Mouse (Mus musculus) lung, adult 2 months (tissue): Measurements from ENCODE around the gene Krt19.

Experiments used
- CTCF ChIP-seq: fragments of 200-500 bp; IDR thresholded peaks from 2 replicates; pipeline ENCODE4 v1.5.1; 2011; ENCODE audit warnings: mild to moderate bottlenecking, low read length, control low read depth; ENCODE audit not compliant: insufficient read depth
- POLR2A ChIP-seq: fragments of 200-500 bp; IDR thresholded peaks from 2 replicates; pipeline ENCODE4 v1.6.1; 2011; ENCODE audit warnings: low read depth, mild to moderate bottlenecking, control low read depth, low read length, borderline replicate concordance; ENCODE audit errors: extremely low read depth

DNA sequence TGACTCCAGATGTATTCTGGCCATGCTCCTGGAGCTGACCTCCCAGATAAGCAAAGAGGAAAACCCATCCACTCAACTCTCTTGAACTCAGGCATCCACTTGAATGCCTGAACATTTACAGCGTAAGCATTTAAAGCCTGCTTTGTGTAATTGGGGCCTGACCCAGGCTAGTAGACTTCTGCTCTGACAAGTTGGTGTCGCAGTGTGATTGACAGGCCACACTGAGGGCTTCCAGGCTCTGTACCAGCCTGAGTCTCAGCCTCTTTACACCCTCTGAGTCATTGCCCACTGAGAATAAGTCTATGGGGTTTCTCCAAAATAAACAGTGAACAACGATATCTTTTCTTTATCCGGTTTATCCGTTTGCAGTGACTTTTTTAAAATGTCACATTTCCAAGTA, 28.1 kb downstream of the Krt19 start:
- no peak for TF ChIP-seq CTCF
- no peak for TF ChIP-seq POLR2A
